Mouse (Mus musculus) kidney, adult 11 months (tissue): Measurements from ENCODE around the gene Pde6g.
"Not testable (repeated sequence)": the region's sequence is repeated elsewhere in the genome, so short reads cannot be mapped to it uniquely, and the experiment has no call there.

Source experiments
- DNase-seq: peaks from one replicate; pipeline ENCODE4 v3.0.0; 2022

The Pde6g gene

DNA sequence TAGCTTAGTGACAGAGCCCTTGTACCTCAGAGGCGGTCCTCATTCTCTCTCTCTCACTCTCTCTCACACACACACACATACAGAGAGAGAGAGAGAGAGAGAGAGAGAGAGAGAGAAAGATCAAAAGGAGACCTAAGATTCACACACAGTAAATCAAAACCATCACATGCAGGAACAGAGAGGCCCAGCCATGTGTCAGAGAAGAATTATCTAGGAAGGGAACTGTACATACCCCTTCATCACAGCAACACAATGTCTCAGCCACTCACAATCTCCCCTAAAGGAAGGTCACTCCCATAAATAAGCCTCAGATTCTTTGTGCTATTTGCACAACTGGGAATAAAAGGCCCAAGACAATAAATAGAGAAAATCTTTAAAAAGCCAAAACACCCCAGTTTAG is 34.7 kb downstream of the Pde6g start:
- DNase-seq, result no peak

DNA sequence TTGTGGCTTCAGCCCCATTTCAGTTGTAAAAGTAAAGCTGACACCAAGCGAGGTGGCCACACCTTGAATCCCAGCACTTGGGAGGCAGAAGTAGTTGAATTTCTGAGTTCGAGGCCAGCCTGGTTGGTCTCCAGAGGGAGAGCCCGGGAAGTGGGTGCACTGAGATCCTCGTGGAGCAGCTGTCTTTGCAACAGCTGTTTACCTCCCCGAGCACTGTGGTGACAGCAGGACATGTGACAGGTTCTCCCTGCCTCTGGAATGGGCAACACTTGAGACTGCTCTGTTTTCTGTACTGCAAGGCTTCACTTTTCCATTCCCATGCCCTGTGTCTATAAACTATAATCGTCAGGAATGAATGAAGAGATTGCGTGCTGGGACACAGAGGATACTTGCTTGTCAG is 35.4 kb downstream of the Pde6g start:
- no peak for DNase-seq

DNA sequence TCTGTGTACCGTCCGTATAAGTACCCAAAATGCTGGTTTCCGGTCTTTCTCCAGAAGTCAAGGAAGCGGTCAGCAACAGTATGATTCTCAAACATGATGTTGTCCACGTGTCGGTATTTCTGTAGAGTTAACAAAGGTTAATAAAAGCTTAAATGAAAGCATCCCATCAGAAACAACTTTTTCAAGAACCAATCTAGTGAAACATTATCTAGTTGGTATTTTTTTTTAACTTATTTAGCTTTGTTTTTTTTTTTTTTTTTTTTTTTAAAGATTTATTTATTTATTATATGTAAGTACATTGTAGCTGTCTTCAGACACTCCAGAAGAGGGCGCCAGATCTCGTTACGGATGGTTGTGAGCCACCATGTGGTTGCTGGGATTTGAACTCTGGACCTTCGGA is 39.7 kb downstream of the Pde6g start:
- not testable (repeated sequence) for DNase-seq

DNA sequence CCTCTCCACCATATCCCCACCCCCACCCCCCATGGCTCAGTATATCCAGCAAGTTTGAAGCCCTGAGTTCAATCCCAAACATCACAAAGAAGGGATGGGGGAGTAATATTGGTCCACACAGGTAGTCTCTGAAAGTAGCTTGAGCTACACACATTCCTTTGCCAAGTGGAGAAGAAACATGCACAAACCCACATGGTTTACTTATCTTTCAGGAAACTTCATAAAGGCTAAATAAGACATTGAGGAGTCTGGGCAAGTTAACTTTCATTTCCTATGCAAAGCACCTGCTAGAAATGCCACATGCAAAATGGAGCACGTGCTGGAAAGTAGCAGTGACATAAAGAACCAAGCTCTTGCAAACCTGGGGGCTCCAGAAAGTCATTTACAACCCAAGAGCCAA is 46.9 kb downstream of the Pde6g start:
- no peak for DNase-seq

DNA sequence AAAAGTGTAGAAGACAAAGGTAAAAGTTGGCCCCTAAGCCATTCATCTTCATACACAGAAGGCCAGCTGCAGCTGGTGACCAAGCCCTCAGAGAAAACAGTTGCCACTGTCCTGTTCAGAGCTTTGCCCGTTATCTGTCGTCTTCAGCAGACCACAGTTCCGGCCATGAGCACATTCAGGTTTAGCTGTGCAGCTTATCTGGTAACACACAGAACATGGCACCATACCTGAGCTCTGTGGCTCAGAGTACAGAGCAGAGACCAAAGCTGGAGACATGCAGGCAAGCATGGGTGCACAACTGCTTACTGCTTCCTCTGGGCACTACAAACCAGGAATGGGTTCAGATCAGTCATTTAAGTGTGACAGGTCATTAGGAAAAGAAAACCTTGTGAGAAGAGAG is 47.4 kb downstream of the Pde6g start:
- no peak for DNase-seq

DNA sequence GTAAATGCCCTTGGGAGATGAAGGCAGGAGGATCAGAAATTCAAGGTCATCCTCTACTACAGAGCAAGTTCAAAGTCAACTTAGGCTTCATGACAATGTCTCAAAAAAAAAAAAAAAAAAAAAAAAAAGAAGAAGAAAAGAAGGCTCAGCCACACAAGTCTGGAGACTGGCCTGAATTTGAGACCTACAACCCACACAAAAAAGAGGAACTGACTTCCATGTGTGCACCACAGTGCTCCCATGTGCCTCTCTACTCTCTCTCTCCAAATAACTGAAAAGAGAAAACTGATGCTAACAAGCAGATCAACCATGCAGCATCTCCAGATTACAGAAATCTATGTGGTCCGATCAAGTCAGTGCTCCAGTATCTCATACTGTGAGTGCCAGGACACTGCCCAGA is 48.5 kb downstream of the Pde6g start:
- DNase-seq, result no peak

DNA sequence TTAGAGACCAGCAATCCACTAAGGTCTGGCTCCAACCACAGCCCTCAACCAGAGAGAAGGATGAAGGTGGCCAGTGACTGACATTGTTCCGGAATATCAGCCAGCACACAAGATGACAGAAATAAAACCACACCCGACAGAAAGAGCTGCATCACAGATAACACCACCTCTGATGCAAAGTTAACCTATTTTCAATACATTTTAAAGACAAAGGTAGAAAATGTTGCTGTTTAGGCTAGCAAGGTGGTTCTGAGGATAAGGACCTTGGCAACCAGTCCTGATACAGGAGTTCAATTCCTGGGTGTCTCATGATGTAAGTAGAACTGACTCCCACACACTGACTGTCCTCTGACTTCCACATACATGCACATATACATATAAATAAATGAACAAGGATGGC is 54.0 kb downstream of the Pde6g start:
- DNase-seq, result no peak
